Mouse (Mus musculus) limb, embryonic 15.5 days (tissue): ENCODE measurements around the gene Atp2b1. TPM values are rescaled to one million over a fixed set of nuclear protein-coding genes. Genes with fewer than 3 reads are reported as not detected.

Experiments
- ATAC-seq: fragments of 200-750 bp; cut with Nextera tagmentation; 2 replicates; pipeline ENCODE4 v1.8.0; 2017; ENCODE audit warnings: low read depth, moderate TSS enrichment; ENCODE audit not compliant: insufficient number of reproducible peaks, low FRiP score, low TSS enrichment
- H3K27ac ChIP-seq: fragments of 300-500 bp; sonication (generic); 2 replicates; pipeline ENCODE4 v1.5.1; 2015; ENCODE audit warnings: moderate library complexity, mild to moderate bottlenecking, inconsistent platforms
- H3K27me3 ChIP-seq: fragments of 300-500 bp; sonication (generic); 2 replicates; pipeline ENCODE4 v1.6.1; 2015; ENCODE audit warnings: inconsistent platforms
- H3K36me3 ChIP-seq: fragments of 300-500 bp; sonication (generic); 2 replicates; pipeline ENCODE4 v1.6.1; 2015; ENCODE audit warnings: inconsistent platforms
- H3K4me1 ChIP-seq: fragments of 300-500 bp; sonication (generic); 2 replicates; pipeline ENCODE4 v1.6.1; 2015; ENCODE audit warnings: inconsistent platforms
- H3K4me2 ChIP-seq: fragments of 300-500 bp; sonication (generic); 2 replicates; pipeline ENCODE4 v1.6.1; 2015; ENCODE audit warnings: mild to moderate bottlenecking, inconsistent platforms
- H3K4me3 ChIP-seq: fragments of 300-500 bp; sonication (generic); 2 replicates; pipeline ENCODE4 v1.5.1; 2015; ENCODE audit warnings: mild to moderate bottlenecking, inconsistent platforms
- H3K9ac ChIP-seq: fragments of 300-500 bp; sonication (generic); 2 replicates; pipeline ENCODE4 v1.6.1; 2015; ENCODE audit warnings: inconsistent platforms
- H3K9me3 ChIP-seq: fragments of 300-500 bp; sonication (generic); 2 replicates; pipeline ENCODE4 v1.6.1; 2016; ENCODE audit warnings: inconsistent platforms
- WGBS: fragments of 180-500 bp; shearing (Covaris S2); methylation state at CpG from one replicate; pipeline ENCODE4 v1.1.7; 2015; 5-methylcytosine and 5-hydroxymethylcytosine counted together
- polyA plus RNA-seq: library from polyadenylated mRNA; unstranded; fragments of >200 nt; fragmentation: Nextera tagmentation; extraction: Ambion mirVana; gene quantifications from 2 replicates; pipeline ENCODE4 v1.2.1, GENCODE M21; 2015

Gene Atp2b1
- polyA plus RNA-seq, 1 experiment from 2014 or later = 132 TPM

- H3K36me3 ChIP-seq = no peaks in the 10 kb centered on the region
- 74% methylated on average over 1 of the region's 1 CpGs for WGBS
- ATAC-seq = no peak
These were observed 35.5 kb downstream of the Atp2b1 start for GRCm38 (mm10) chr10:98949750-98950149.

GRCm38 (mm10) chr10:98951286-98952270 is 37.4 kb downstream of the Atp2b1 start:
- no peak overlapping the region for H3K4me3 ChIP-seq
- ATAC-seq = no peak
- H3K36me3 ChIP-seq = no peaks in the 10 kb centered on the region
- peaks cover 2% of the 10 kb centered on the region; the same call in 1 of the 2 replicates for H3K4me1 ChIP-seq
- H3K27ac ChIP-seq = no peak overlapping the region
- 83% methylated on average over 17 of the region's 17 CpGs for WGBS
- no peaks in the 10 kb centered on the region for H3K27me3 ChIP-seq
- H3K9me3 ChIP-seq = no peaks in the 10 kb centered on the region
- H3K4me2 ChIP-seq = no peak overlapping the region
- no peak overlapping the region for H3K9ac ChIP-seq

More at GRCm38 (mm10) chr10:98949750-98950149, 35.5 kb downstream of the Atp2b1 start:
- Histone ChIP-seq H3K4me3 (no peak overlapping the region), H3K9me3 (no peaks in the 10 kb centered on the region), H3K4me2 (no peak overlapping the region), H3K27me3 (no peaks in the 10 kb centered on the region), H3K4me1 (peaks cover 5% of the 10 kb centered on the region; the same call in 1 of the 2 replicates), H3K9ac (no peak overlapping the region), H3K27ac (no peak overlapping the region)

- Histone ChIP-seq H3K4me1 (peaks cover 7% of the 10 kb centered on the region), H3K9ac (no peak overlapping the region), H3K4me2 (no peak overlapping the region), H3K4me3 (no peak overlapping the region), H3K9me3 (no peaks in the 10 kb centered on the region), H3K27ac (no peak overlapping the region), H3K27me3 (no peaks in the 10 kb centered on the region), H3K36me3 (no peaks in the 10 kb centered on the region)
- ATAC-seq = no peak
- 87% methylated on average over 12 of the region's 12 CpGs for WGBS
These were observed 40.2 kb downstream of the Atp2b1 start for GRCm38 (mm10) chr10:98954230-98954993.

DNA sequence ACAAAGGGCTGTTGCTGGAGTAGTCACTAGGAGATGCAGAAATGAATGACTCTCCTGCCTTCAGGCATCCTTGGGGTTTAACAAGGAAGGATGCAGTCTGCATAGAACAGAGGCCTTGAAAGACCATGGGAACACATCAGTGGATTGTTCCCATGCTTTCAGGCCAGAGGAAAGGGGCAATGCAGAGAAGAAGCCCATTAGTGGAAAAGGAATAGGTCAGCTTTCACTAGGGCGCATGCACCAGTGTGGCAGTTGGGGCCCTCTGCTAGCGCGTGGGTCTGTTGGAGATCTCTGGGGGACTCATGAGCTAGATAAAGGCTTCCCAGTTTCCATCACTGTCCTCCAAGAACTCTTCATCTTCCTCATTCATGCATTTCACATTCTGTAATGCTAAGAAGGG is 41.9 kb downstream of the Atp2b1 start:
- 86% methylated on average over 3 of the region's 3 CpGs for WGBS
- no peak for ATAC-seq
- H3K27me3 ChIP-seq = no peaks in the 10 kb centered on the region

DNA sequence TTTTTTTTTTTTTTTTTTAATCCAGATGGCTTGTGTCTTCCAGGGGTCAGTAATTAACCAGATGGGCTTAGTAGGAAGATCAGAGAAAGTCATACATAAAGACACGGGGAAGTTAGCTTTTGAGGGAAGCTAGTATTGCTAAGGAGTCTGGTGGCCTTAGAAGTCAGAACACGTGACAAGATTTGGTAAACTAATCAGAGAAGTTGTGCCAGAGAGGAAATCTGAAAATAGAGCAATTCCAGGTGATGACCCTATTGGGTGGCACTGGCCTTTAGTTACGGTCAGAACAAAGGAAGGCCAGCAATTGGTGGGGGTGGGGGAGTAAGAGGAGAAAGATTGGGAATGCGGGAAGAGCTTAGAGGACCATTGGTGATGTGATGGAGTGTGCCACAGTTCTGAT is 44.5 kb downstream of the Atp2b1 start:
- no peak overlapping the region for H3K4me3 ChIP-seq
- WGBS = 47% methylated on average over 4 of the region's 4 CpGs
- H3K36me3 ChIP-seq = no peaks in the 10 kb centered on the region
- H3K4me1 ChIP-seq = peaks cover 14% of the 10 kb centered on the region
- no peak overlapping the region for H3K4me2 ChIP-seq
- no peaks in the 10 kb centered on the region for H3K27me3 ChIP-seq
- ATAC-seq = no peak
- H3K9ac ChIP-seq = no peak overlapping the region
- H3K27ac ChIP-seq = no peak overlapping the region
- no peaks in the 10 kb centered on the region for H3K9me3 ChIP-seq

More for the DNA sequence above, 41.9 kb downstream of the Atp2b1 start:
- Histone ChIP-seq H3K9ac (no peak overlapping the region), H3K27ac (no peak overlapping the region), H3K4me2 (no peak overlapping the region), H3K4me3 (no peak overlapping the region), H3K36me3 (no peaks in the 10 kb centered on the region), H3K4me1 (peaks cover 10% of the 10 kb centered on the region), H3K9me3 (no peaks in the 10 kb centered on the region)

- H3K27ac ChIP-seq = no peak overlapping the region
- no peak overlapping the region for H3K4me2 ChIP-seq
- no peak overlapping the region for H3K4me3 ChIP-seq
- H3K27me3 ChIP-seq = no peaks in the 10 kb centered on the region
- no peaks in the 10 kb centered on the region for H3K36me3 ChIP-seq
- 52% methylated on average over 6 of the region's 6 CpGs for WGBS
- H3K9me3 ChIP-seq = no peaks in the 10 kb centered on the region
- H3K4me1 ChIP-seq = peaks cover 14% of the 10 kb centered on the region
- H3K9ac ChIP-seq = no peak overlapping the region
- no peak for ATAC-seq
These were observed 45.2 kb downstream of the Atp2b1 start for GRCm38 (mm10) chr10:98959385-98959784.

GRCm38 (mm10) chr10:98960911-98961310 is 46.7 kb downstream of the Atp2b1 start:
- H3K4me2 ChIP-seq = no peak overlapping the region
- 37% methylated on average over 5 of the region's 5 CpGs for WGBS
- no peak overlapping the region for H3K27ac ChIP-seq
- no peaks in the 10 kb centered on the region for H3K9me3 ChIP-seq
- no peak overlapping the region for H3K4me3 ChIP-seq
- H3K36me3 ChIP-seq = no peaks in the 10 kb centered on the region
- H3K27me3 ChIP-seq = no peaks in the 10 kb centered on the region
- H3K4me1 ChIP-seq = peaks cover 14% of the 10 kb centered on the region
- H3K9ac ChIP-seq = no peak overlapping the region
- no peak for ATAC-seq

GRCm38 (mm10) chr10:98962092-98962491 is 47.9 kb downstream of the Atp2b1 start:
- Histone ChIP-seq H3K4me1 (peaks cover 16% of the 10 kb centered on the region), H3K27ac (no peak overlapping the region), H3K9me3 (no peaks in the 10 kb centered on the region), H3K9ac (no peak overlapping the region), H3K4me3 (no peak overlapping the region), H3K4me2 (no peak overlapping the region), H3K27me3 (no peaks in the 10 kb centered on the region), H3K36me3 (no peaks in the 10 kb centered on the region)
- no peak for ATAC-seq
- 58% methylated on average over 8 of the region's 8 CpGs for WGBS

GRCm38 (mm10) chr10:98966407-98967215 is 52.4 kb downstream of the Atp2b1 start:
- Histone ChIP-seq H3K4me2 (no peak overlapping the region), H3K9ac (no peak overlapping the region), H3K36me3 (peaks cover 14% of the 10 kb centered on the region), H3K4me1 (peaks cover 5% of the 10 kb centered on the region), H3K4me3 (no peak overlapping the region), H3K27me3 (no peaks in the 10 kb centered on the region), H3K27ac (no peak overlapping the region), H3K9me3 (no peaks in the 10 kb centered on the region)
- no peak for ATAC-seq
- WGBS = 58% methylated on average over 13 of the region's 13 CpGs

- H3K27me3 ChIP-seq = no peaks in the 10 kb centered on the region
- H3K4me1 ChIP-seq = peaks cover 5% of the 10 kb centered on the region
- no peak overlapping the region for H3K4me3 ChIP-seq
- H3K4me2 ChIP-seq = no peak overlapping the region
- H3K27ac ChIP-seq = no peak overlapping the region
- ATAC-seq = no peak
- H3K36me3 ChIP-seq = peaks cover 14% of the 10 kb centered on the region
- WGBS = 74% methylated on average over 15 of the region's 15 CpGs
- H3K9ac ChIP-seq = no peak overlapping the region
- H3K9me3 ChIP-seq = no peaks in the 10 kb centered on the region
These were observed 53.2 kb downstream of the Atp2b1 start for GRCm38 (mm10) chr10:98967240-98967891.

DNA sequence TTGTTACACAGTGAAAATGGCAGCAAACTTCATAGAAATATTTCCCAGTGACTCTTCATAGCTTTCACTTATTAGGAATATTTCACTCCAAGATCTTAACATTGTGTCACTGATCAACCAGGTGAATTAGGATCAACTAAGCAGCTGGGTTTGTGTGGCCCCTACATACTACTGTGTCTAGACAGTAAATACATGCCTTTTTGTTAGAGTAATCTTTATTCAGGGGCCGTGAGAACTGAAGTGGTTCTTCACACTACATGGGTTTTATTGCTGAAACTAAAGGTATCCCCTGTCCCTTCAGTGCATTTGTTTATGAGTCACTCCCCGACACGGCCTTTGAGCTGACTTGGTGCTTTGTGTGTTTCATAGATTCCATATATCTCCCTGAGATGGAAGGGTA is 56.7 kb downstream of the Atp2b1 start:
- Histone ChIP-seq H3K27ac (no peak overlapping the region), H3K4me3 (no peak overlapping the region)

More for the DNA sequence above, 56.7 kb downstream of the Atp2b1 start:
- ATAC-seq = no peak
- H3K9me3 ChIP-seq = no peaks in the 10 kb centered on the region
- H3K4me2 ChIP-seq = no peak overlapping the region
- H3K36me3 ChIP-seq = peaks cover 14% of the 10 kb centered on the region
- H3K27me3 ChIP-seq = no peaks in the 10 kb centered on the region
- 89% methylated on average over 3 of the region's 3 CpGs for WGBS
- peaks cover 10% of the 10 kb centered on the region for H3K4me1 ChIP-seq
- no peak overlapping the region for H3K9ac ChIP-seq
